Mouse (Mus musculus) ES-CJ7 (cell line): ENCODE results near the gene Slc45a1.

Experiments
- DNase-seq: peaks from one replicate; pipeline ENCODE4 v3.0.0; 2011; ENCODE audit warnings: low read depth, low spot score

Slc45a1 gene

GRCm38 (mm10) chr4:150659926-150660610, 8.1 kb upstream of the Slc45a1 start:
- DNase-seq, result peak; percentile 79

GRCm38 (mm10) chr4:150656504-150656903, 4.5 kb upstream of the Slc45a1 start:
- DNase-seq, result peak; percentile 75

DNA sequence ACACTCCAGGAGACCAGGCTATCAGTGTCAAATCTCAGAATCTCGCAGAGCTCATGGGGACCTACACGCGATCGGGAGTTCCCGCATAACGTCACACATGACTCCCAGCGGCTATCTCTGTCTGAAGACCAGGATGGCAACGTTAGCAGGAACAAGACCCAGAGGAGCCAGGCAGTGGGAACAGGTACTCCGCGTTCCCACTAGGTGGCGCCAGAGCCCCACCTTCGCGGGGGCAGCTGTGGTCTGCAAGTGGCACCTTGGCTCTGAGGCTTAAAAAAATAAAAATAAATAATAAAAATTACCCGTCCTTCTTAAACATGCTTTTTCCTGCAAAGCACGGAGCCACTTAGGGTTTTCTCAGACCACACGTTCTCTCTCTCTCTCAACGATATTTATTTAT, 4.0 kb upstream of the Slc45a1 start:
- peak; percentile 82 for DNase-seq

- DNase-seq, result peak; percentile 48
Observed at GRCm38 (mm10) chr4:150653072-150653599, 1.2 kb upstream of the Slc45a1 start.

DNA sequence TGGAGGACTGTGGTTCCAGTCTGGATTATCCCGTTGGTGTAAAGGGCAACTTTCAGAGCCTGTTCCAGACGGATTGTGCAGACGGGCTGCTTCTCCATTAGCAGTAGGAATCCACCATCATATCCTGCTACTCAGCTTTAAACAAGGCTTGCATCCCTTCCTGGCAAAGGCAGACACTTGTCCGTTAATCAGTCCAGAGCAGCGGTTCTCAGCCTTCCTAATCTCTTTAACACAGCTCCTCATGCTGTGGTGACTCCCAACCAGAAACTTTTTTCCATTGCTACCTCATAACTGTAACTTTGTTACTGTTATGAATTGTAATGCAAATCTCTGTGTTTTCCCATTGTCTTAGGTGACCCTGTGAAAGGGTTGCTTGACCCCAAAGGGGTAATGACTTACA, 2.6 kb downstream of the Slc45a1 start:
- no peak for DNase-seq

DNA sequence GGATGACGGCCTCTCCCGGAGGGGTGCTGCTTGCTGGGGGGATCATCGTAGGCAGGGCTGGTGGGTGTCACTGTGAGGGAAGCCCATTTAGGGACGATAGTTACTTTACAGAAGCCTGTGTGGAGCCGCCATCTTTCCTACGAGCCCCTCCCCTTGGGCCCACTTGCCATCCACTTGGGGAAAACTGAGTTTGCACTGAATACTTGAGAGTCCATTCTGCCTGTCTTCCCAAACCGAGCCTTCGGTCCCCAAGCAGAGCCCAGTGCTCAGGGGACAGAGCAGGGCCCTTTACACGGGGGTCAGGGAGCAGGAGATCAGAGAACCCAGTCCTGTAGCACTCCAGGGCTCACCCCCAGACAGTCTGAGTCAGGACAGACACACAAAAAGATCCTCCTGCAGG, 7.7 kb downstream of the Slc45a1 start:
- DNase-seq, result no peak

DNA sequence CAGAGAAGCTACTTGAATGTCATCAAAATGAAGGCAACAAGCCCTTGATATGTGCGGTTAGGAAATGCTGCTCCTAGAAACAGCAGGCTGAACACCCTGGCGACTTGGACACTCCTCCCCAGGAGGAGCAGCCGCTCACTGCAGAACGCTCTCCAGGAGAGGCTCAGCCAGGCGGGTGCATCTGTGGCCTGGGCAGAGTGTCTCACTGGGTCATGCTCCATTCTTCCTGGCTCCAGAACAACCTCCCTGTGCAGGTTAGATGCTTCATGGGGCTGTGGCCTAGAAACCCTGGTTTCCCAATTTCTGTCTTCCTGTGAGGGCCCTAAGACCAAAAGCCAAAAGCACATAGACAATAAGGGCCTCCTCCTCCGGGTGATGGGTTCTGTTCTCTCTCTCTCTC, 15.3 kb downstream of the Slc45a1 start:
- DNase-seq, result no peak

GRCm38 (mm10) chr4:150635568-150635967, 16.4 kb downstream of the Slc45a1 start:
- DNase-seq, result no peak

DNA sequence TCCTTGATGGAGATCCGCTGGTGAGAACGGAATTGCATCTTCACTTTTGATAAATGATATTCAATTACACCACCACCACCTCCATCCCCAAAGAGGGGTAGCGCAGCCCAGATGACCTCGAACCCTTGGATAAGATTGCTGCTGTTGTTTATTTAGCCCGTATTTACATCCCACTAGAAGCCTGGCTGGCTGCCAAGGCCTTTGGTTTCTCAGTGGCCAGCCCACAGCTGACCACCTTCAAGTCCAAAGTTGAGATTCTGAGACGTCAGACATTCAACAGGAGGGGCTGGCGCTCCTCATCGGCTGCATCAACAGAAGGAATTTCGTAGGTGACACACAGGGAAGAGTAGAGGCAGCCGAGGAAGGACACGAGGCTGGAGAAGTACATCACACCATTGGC, 22.7 kb downstream of the Slc45a1 start:
- no peak for DNase-seq

- peak; percentile 64 for DNase-seq
Observed at GRCm38 (mm10) chr4:150625951-150626732, 25.8 kb downstream of the Slc45a1 start.

DNA sequence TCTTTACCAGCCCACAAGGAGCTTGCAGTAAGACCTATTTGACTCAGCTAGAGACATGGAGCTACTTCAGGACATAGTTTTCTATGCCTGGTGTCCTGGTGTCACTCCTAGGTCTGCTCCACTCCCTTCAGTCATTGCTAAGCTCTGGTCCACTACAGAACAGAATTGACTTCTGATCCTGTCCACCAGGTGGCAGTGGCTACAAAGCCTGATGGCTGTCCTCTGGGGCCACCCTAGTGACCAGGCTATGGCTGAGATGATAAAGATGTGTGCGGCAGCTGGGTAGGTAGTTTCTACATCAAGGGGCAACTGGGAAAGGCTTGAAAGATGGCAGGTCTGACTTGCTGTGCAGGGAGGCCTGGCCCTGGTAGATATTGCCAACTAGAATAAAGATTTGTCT, 26.5 kb downstream of the Slc45a1 start:
- peak; percentile 33 for DNase-seq

- DNase-seq, result no peak
Observed at GRCm38 (mm10) chr4:150624933-150625332, 27.0 kb downstream of the Slc45a1 start.

DNA sequence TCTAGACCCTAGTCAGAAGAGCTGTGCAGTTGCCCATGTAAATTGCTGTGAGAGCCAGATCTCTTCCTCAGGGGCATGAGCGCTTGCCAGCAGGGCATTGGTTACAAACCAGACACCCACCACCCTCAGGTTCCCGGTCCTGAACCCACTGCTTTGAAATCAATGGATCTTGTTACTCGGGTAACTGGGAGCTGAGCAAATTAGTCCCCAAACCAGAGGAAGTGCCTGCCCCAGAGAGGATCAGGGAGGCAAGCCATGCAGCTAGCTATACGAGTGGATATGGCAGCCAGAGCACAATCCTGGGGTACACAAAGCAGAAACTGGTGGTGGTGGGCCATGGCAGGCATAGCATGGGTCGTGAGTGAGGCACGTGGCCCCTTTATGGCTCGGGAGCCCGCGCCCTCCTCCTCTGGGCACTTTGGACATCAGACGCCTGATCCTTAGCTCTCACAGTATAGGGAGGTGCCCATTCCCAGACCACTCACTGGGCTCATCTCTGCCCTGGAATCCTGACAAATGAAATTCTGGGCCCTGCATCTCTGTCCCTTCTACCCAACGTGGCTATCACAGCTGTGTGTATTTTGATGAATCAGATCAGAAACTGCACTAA, 27.7 kb downstream of the Slc45a1 start:
- DNase-seq, result no peak

GRCm38 (mm10) chr4:150622641-150623040, 29.3 kb downstream of the Slc45a1 start:
- DNase-seq, result no peak

DNA sequence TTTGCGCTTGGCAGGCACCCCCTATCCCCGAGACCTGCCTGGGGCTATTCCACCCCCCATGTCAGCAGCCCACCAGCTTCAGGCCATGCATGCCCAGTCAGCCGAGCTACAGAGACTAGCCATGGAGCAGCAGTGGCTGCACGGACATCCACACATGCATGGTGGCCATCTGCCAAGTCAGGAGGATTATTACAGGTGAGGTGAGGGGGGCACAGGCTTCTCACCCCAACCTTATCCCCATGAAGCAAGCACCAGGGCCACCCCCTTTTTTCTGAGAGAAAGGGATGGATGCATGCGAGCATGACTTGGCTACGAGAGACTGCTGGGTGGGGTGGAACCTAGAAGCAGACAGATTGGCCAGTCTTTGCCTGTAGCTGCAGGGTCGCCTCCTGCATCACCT, 33.0 kb downstream of the Slc45a1 start:
- DNase-seq, result no peak

DNA sequence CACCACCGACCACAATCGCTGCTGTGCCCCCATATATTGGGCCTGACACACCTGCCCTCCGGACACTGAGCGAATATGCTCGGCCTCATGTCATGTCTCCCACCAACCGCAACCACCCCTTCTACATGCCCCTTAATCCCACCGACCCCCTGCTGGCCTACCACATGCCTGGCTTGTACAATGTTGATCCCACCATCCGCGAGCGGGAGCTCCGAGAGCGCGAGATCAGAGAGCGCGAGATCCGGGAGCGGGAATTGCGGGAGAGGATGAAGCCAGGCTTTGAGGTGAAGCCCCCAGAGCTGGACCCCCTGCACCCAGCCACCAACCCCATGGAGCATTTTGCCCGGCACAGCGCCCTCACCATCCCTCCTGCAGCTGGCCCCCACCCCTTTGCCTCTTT, 35.1 kb downstream of the Slc45a1 start:
- DNase-seq, result no peak

- DNase-seq, result no peak
Observed at GRCm38 (mm10) chr4:150616029-150616420, 35.9 kb downstream of the Slc45a1 start.

DNA sequence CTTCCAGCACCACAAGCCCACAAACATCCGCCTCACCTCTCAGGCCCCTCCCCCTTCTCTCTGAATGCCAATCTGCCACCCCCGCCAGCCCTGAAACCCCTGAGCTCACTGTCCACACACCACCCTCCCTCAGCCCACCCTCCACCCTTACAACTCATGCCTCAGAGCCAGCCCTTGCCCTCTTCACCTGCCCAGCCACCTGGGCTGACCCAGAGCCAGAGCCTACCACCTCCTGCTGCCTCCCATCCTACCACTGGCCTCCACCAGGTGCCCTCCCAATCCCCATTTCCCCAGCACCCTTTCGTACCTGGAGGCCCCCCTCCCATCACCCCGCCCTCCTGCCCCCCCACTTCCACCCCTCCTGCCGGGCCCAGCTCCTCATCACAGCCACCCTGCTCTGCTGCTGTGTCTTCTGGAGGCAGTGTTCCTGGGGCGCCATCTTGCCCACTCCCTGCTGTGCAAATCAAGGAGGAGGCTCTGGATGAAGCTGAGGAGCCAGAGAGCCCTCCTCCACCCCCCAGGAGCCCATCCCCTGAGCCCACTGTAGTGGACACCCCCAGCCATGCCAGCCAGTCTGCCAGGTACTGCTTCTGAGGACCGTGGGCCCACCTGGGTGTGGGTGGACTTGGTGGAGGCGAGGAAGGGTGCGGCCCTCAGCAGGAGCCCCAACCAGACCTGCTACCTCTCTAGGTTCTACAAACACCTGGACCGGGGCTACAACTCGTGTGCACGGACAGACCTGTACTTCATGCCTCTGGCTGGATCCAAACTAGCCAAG, 36.5 kb downstream of the Slc45a1 start:
- no peak for DNase-seq

GRCm38 (mm10) chr4:150613715-150614114, 38.3 kb downstream of the Slc45a1 start:
- DNase-seq, result no peak

DNA sequence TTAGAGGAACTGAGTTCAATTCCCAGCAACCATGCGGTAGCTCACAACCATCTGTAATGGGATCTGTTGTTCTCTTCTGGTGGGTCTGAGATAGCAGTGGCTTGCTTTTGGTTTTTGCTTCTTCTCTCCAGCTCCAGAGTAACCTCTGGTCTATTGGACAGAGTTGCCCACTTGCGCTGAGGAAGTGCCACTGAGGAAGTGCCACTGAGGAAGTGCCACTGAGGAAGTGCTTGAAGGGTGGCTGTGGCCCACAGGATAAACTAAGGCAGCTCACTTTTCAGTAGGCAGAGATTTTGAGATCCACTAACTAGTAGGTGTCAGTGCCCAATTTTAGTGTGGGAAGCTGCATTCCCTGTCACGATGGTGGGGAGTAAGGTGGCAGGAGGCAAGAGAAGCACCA, 43.3 kb downstream of the Slc45a1 start:
- DNase-seq, result no peak

DNA sequence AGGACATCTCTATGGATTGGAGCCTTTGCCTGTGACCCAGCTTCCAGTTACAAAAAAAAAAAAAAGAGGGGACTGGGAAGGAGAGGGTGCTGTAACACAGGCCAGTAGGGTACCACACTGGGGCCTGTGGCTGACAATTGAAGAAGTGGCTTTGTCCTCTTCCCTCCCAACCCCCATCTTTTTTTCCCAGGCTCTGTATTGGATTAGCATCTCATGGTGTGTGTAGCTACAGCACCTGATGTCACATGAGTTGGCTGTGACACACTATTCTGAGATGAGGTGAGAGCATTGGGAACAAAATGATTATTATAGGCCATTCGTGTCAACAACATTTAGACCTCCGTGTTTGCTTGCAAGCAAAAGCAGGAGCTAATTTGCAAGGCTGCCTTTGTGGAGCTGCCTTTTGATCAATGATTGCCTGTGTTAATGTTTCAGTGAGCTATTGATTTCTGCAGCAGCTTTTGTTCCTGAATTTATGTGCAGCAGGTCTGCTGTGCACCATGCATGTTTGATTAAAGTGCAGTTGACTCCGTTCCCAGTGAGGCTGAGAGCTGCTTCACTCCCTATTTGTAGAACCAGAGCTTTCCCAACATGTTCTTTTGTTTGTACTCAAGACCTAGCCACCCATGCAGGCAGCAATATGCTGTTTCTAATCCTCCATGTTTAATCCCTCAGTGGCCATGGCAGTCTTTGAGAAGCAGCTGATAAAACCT, 45.4 kb downstream of the Slc45a1 start:
- no peak for DNase-seq
